Mouse (Mus musculus) kidney, postnatal 36 days (tissue): ENCODE measurements around the gene Gm16430.
"Not testable (repeated sequence)": the region's sequence is repeated elsewhere in the genome, so short reads cannot be mapped to it uniquely, and the experiment has no call there.

Experiments used
- DNase-seq, 2 experiments: peaks; one replicate each; pipeline ENCODE4 v3.0.0; 2021 to 2022; ENCODE audit warnings: mixed read lengths in 2 of 2

Gm16430 gene

GRCm38 (mm10) chrX:54621911-54622310 lies at the start of gene Gm16430:
TSS of gene Gm16430 (plus strand) at chrX:54622211.
- not testable (repeated sequence) for DNase-seq
